Mouse (Mus musculus) intestine, embryonic 14.5 days (tissue): ENCODE results near the gene Chil1. TPM values are rescaled to one million over a fixed set of nuclear protein-coding genes. Genes with fewer than 3 reads are reported as not detected.

Source experiments
- ATAC-seq: fragments of 200-750 bp; cut with Nextera tagmentation; replicated peaks from 2 replicates; pipeline ENCODE4 v1.8.0; 2017; ENCODE audit warnings: low read depth, moderate number of reproducible peaks, moderate TSS enrichment, moderate library complexity; ENCODE audit not compliant: low FRiP score, low TSS enrichment
- DNase-seq: peaks from one replicate; pipeline ENCODE4 v3.0.0-alpha.2; 2018; ENCODE audit warnings: low spot score
- H3K27ac ChIP-seq: fragments of 300-500 bp; sonication (generic); 2 replicates; pipeline ENCODE4 v1.5.1; 2014; ENCODE audit warnings: low read depth, mild to moderate bottlenecking, control low read depth
- H3K27me3 ChIP-seq: fragments of 300-500 bp; sonication (generic); replicated peaks from 2 replicates; pipeline ENCODE4 v1.6.1; 2014; ENCODE audit warnings: low read length, control low read depth; ENCODE audit not compliant: control insufficient read depth, insufficient read depth
- H3K36me3 ChIP-seq: fragments of 300-500 bp; sonication (generic); 2 replicates; pipeline ENCODE4 v1.6.1; 2014; ENCODE audit warnings: low read length, control low read depth; ENCODE audit not compliant: control insufficient read depth, insufficient read depth
- H3K4me1 ChIP-seq: fragments of 300-500 bp; sonication (generic); replicated peaks from 2 replicates; pipeline ENCODE4 v1.6.1; 2014; ENCODE audit warnings: low read length, control low read depth, mixed read lengths; ENCODE audit not compliant: control insufficient read depth, insufficient read depth
- H3K4me2 ChIP-seq: fragments of 300-500 bp; sonication (generic); 2 replicates; pipeline ENCODE4 v1.6.1; 2014; ENCODE audit warnings: low read length
- H3K4me3 ChIP-seq: fragments of 300-500 bp; sonication (generic); 2 replicates; pipeline ENCODE4 v1.5.1; 2014; ENCODE audit warnings: low read depth, low read length, control low read depth, mixed read lengths
- H3K9ac ChIP-seq: fragments of 300-500 bp; sonication (generic); 2 replicates; pipeline ENCODE4 v1.6.1; 2014; ENCODE audit warnings: mild to moderate bottlenecking, low read length
- H3K9me3 ChIP-seq: fragments of 300-500 bp; sonication (generic); 2 replicates; pipeline ENCODE4 v1.6.1; 2016; ENCODE audit warnings: low read length, control low read depth; ENCODE audit not compliant: control insufficient read depth
- WGBS: fragments of 180-500 bp; shearing (Covaris S2); extraction: QIAGEN DNeasy Blood & Tissue Kit; methylation state at CpG from one replicate; pipeline ENCODE4 v1.1.7; 2014; 5-methylcytosine and 5-hydroxymethylcytosine counted together
- polyA plus RNA-seq: library from polyadenylated mRNA; unstranded; fragments of >200 nt; fragmentation: Nextera tagmentation; extraction: Ambion mirVana; gene quantifications from 2 replicates; pipeline ENCODE4 v1.2.1, GENCODE M21; 2014

Chil1 gene
- polyA plus RNA-seq, 1 experiment from 2014 or later, result 0.49 TPM

- WGBS, result 92% methylated on average over 5 of the region's 5 CpGs
Measured at GRCm38 (mm10) chr1:134225375-134225774, 43.4 kb downstream of the Chil1 start.

GRCm38 (mm10) chr1:134226739-134227138 is 44.8 kb downstream of the Chil1 start:
- WGBS, result 62% methylated on average over 8 of the region's 8 CpGs

More at GRCm38 (mm10) chr1:134225375-134225774, 43.4 kb downstream of the Chil1 start:
- Histone ChIP-seq H3K9ac (no peak overlapping the region), H3K4me2 (no peak overlapping the region), H3K9me3 (no peaks in the 10 kb centered on the region), H3K27me3 (no peaks in the 10 kb centered on the region), H3K4me1 (no peaks in the 10 kb centered on the region), H3K36me3 (no peaks in the 10 kb centered on the region), H3K27ac (no peak overlapping the region), H3K4me3 (no peak overlapping the region)
- DNase-seq (no peak), ATAC-seq (no peak)

GRCm38 (mm10) chr1:134229806-134230575 is 48.0 kb downstream of the Chil1 start:
- Histone ChIP-seq H3K27me3 (peaks cover 19% of the 10 kb centered on the region), H3K9ac (no peak overlapping the region), H3K9me3 (no peaks in the 10 kb centered on the region), H3K4me3 (no peak overlapping the region), H3K4me2 (no peak overlapping the region), H3K27ac (no peak overlapping the region), H3K4me1 (no peaks in the 10 kb centered on the region; the same call in none of the 2 replicates), H3K36me3 (no peaks in the 10 kb centered on the region)
- WGBS, result 70% methylated on average over 5 of the region's 5 CpGs
- ATAC-seq (no peak), DNase-seq (no peak)

More at GRCm38 (mm10) chr1:134226739-134227138, 44.8 kb downstream of the Chil1 start:
- H3K27me3 ChIP-seq, result no peaks in the 10 kb centered on the region
- no peak overlapping the region for H3K9ac ChIP-seq
- DNase-seq, result no peak
- H3K9me3 ChIP-seq, result no peaks in the 10 kb centered on the region
- no peak for ATAC-seq
- H3K27ac ChIP-seq, result no peak overlapping the region
- no peak overlapping the region for H3K4me3 ChIP-seq
- H3K36me3 ChIP-seq, result no peaks in the 10 kb centered on the region
- H3K4me2 ChIP-seq, result no peak overlapping the region
- no peaks in the 10 kb centered on the region for H3K4me1 ChIP-seq

GRCm38 (mm10) chr1:134230638-134231228 is 48.8 kb downstream of the Chil1 start:
- H3K4me2 ChIP-seq, result no peak overlapping the region
- H3K4me1 ChIP-seq, result peaks cover 5% of the 10 kb centered on the region
- peaks cover 26% of the 10 kb centered on the region for H3K27me3 ChIP-seq
- no peaks in the 10 kb centered on the region for H3K36me3 ChIP-seq
- no peaks in the 10 kb centered on the region for H3K9me3 ChIP-seq
- DNase-seq (no peak), ATAC-seq (no peak)
- H3K9ac ChIP-seq, result no peak overlapping the region
- no peak overlapping the region for H3K27ac ChIP-seq
- no peak overlapping the region for H3K4me3 ChIP-seq
- WGBS, result 85% methylated on average over 10 of the region's 10 CpGs

GRCm38 (mm10) chr1:134231270-134231669 is 49.3 kb downstream of the Chil1 start:
- H3K27ac ChIP-seq, result no peak overlapping the region
- H3K4me3 ChIP-seq, result no peak overlapping the region
- H3K4me1 ChIP-seq, result peaks cover 8% of the 10 kb centered on the region
- ATAC-seq, result no peak
- H3K4me2 ChIP-seq, result no peak overlapping the region
- WGBS, result 89% methylated on average over 3 of the region's 3 CpGs
- no peaks in the 10 kb centered on the region for H3K9me3 ChIP-seq
- H3K27me3 ChIP-seq, result peaks cover 32% of the 10 kb centered on the region
- DNase-seq, result no peak
- no peaks in the 10 kb centered on the region for H3K36me3 ChIP-seq
- no peak overlapping the region for H3K9ac ChIP-seq

GRCm38 (mm10) chr1:134231681-134232080 is 49.7 kb downstream of the Chil1 start:
- Histone ChIP-seq H3K27me3 (peaks cover 36% of the 10 kb centered on the region), H3K4me2 (no peak overlapping the region), H3K4me1 (peaks cover 8% of the 10 kb centered on the region), H3K36me3 (no peaks in the 10 kb centered on the region), H3K4me3 (no peak overlapping the region), H3K9me3 (no peaks in the 10 kb centered on the region), H3K9ac (no peak overlapping the region), H3K27ac (no peak overlapping the region)
- DNase-seq, result no peak
- WGBS, result 76% methylated on average over 3 of the region's 3 CpGs
- no peak for ATAC-seq

GRCm38 (mm10) chr1:134232326-134232725 is 50.4 kb downstream of the Chil1 start:
- Histone ChIP-seq H3K36me3 (no peaks in the 10 kb centered on the region), H3K4me1 (peaks cover 8% of the 10 kb centered on the region), H3K4me3 (no peak overlapping the region), H3K4me2 (no peak overlapping the region), H3K9me3 (no peaks in the 10 kb centered on the region), H3K27me3 (peaks cover 36% of the 10 kb centered on the region), H3K27ac (no peak overlapping the region), H3K9ac (no peak overlapping the region)
- WGBS, result 71% methylated on average over 8 of the region's 8 CpGs
- ATAC-seq (no peak), DNase-seq (no peak)

GRCm38 (mm10) chr1:134232778-134233531 is 51.0 kb downstream of the Chil1 start:
- WGBS, result 57% methylated on average over 12 of the region's 12 CpGs
- H3K9me3 ChIP-seq, result no peaks in the 10 kb centered on the region
- H3K4me3 ChIP-seq, result no peak overlapping the region
- H3K36me3 ChIP-seq, result no peaks in the 10 kb centered on the region
- ATAC-seq, result no peak
- H3K4me2 ChIP-seq, result no peak overlapping the region
- peaks cover 36% of the 10 kb centered on the region for H3K27me3 ChIP-seq
- DNase-seq, result no peak
- H3K4me1 ChIP-seq, result peaks cover 8% of the 10 kb centered on the region
- H3K9ac ChIP-seq, result no peak overlapping the region
- no peak overlapping the region for H3K27ac ChIP-seq
